Mouse (Mus musculus) forebrain, postnatal 0 days (tissue): ENCODE measurements around the gene Rph3al. TPM values are rescaled to one million over a fixed set of nuclear protein-coding genes. Genes with fewer than 3 reads are reported as not detected.

Experiments used
- ATAC-seq: fragments of 200-750 bp; cut with Nextera tagmentation; 2 replicates; pipeline ENCODE4 v1.8.0; 2017; ENCODE audit warnings: mild to moderate bottlenecking, moderate library complexity
- DNase-seq: peaks from one replicate; pipeline ENCODE4 v3.0.0-alpha.2; 2015
- H3K27ac ChIP-seq: fragments of 300-500 bp; sonication (generic); 2 replicates; pipeline ENCODE4 v1.5.1; 2014; ENCODE audit warnings: low read depth, mild to moderate bottlenecking, antibody characterized with exemption, low read length, moderate library complexity, mixed read lengths
- H3K27me3 ChIP-seq: fragments of 300-500 bp; sonication (generic); 2 replicates; pipeline ENCODE4 v1.6.1; 2014; ENCODE audit warnings: mild to moderate bottlenecking, low read length, mixed read lengths; ENCODE audit not compliant: insufficient read depth
- H3K36me3 ChIP-seq: fragments of 300-500 bp; sonication (generic); 2 replicates; pipeline ENCODE4 v1.6.1; 2014; ENCODE audit warnings: mild to moderate bottlenecking, moderate library complexity; ENCODE audit not compliant: insufficient read depth
- H3K4me1 ChIP-seq: fragments of 300-500 bp; sonication (generic); 2 replicates; pipeline ENCODE4 v1.6.1; 2014; ENCODE audit warnings: antibody characterized with exemption; ENCODE audit not compliant: insufficient read depth
- H3K4me2 ChIP-seq: fragments of 300-500 bp; sonication (generic); 2 replicates; pipeline ENCODE4 v1.6.1; 2014; ENCODE audit warnings: low read depth, mild to moderate bottlenecking, moderate library complexity
- H3K4me3 ChIP-seq: fragments of 300-500 bp; sonication (generic); 2 replicates; pipeline ENCODE4 v1.5.1; 2014; ENCODE audit warnings: low read depth, low read length, mixed read lengths
- H3K9ac ChIP-seq: fragments of 300-500 bp; sonication (generic); 2 replicates; pipeline ENCODE4 v1.6.1; 2014; ENCODE audit warnings: mild to moderate bottlenecking
- H3K9me3 ChIP-seq: fragments of 300-500 bp; sonication (generic); 2 replicates; pipeline ENCODE4 v1.6.1; 2016; ENCODE audit warnings: low read length
- CTCF ChIP-seq: sonication (generic); IDR thresholded peaks from 2 replicates; pipeline ENCODE4 v1.5.1; 2016; ENCODE audit warnings: antibody characterized with exemption, control low read depth, low read depth
- WGBS: fragments of 180-500 bp; shearing (Covaris S2); extraction: QIAGEN DNeasy Blood & Tissue Kit; methylation state at CpG from one replicate; pipeline ENCODE4 v1.1.7; 2014; 5-methylcytosine and 5-hydroxymethylcytosine counted together
- polyA plus RNA-seq: library from polyadenylated mRNA; unstranded; fragments of >200 nt; fragmentation: Nextera tagmentation; extraction: Ambion mirVana; gene quantifications from 2 replicates; pipeline ENCODE4 v1.2.1, GENCODE M21; 2015
- total RNA-seq: library from RNA; depleted of rRNA; stranded (reverse); fragments of >200 nt; gene quantifications from 2 replicates; pipeline ENCODE4 v1.2.3, GENCODE M21; 2014

Gene Rph3al
- total and polyA plus RNA-seq, 2 experiments from 2014 or later: 1.9 to 2.4 TPM

- 10% methylated on average over 28 of the region's 28 CpGs for WGBS
- H3K9me3 ChIP-seq: no peaks in the 10 kb centered on the region
Measured at GRCm38 (mm10) chr11:75965674-75966400, 27.6 kb upstream of the Rph3al start.

GRCm38 (mm10) chr11:75964476-75964730, 26.2 kb upstream of the Rph3al start:
- H3K4me2 ChIP-seq: no peak overlapping the region
- DNase-seq: no peak
- H3K27ac ChIP-seq: no peak overlapping the region
- H3K4me3 ChIP-seq: no peak overlapping the region
- no peak for TF ChIP-seq CTCF
- WGBS: 22% methylated on average over 4 of the region's 4 CpGs
- no peaks in the 10 kb centered on the region for H3K9me3 ChIP-seq
- no peaks in the 10 kb centered on the region for H3K36me3 ChIP-seq
- H3K4me1 ChIP-seq: no peaks in the 10 kb centered on the region; the same call in 1 of the 2 replicates
- no peaks in the 10 kb centered on the region for H3K27me3 ChIP-seq
- H3K9ac ChIP-seq: no peak overlapping the region
- no peak for ATAC-seq

More at GRCm38 (mm10) chr11:75965674-75966400, 27.6 kb upstream of the Rph3al start:
- DNase-seq: no peak
- Histone ChIP-seq H3K4me2 (peak overlapping the region; percentile 94), H3K9ac (peak overlapping the region; percentile 46; the same call in 1 of the 2 replicates), H3K36me3 (no peaks in the 10 kb centered on the region), H3K27me3 (no peaks in the 10 kb centered on the region), H3K27ac (no peak overlapping the region), H3K4me3 (peak overlapping the region; percentile 57), H3K4me1 (no peaks in the 10 kb centered on the region; the same call in 1 of the 2 replicates)
- TF ChIP-seq CTCF: no peak
- ATAC-seq: no peak

GRCm38 (mm10) chr11:75963730-75964475, 25.7 kb upstream of the Rph3al start:
- DNase-seq: peak; percentile 73
- no peak overlapping the region for H3K27ac ChIP-seq
- no peak overlapping the region; the same call in 1 of the 2 replicates for H3K4me2 ChIP-seq
- ATAC-seq: peak; percentile 58; the same call in 1 of the 2 replicates
- no peak overlapping the region for H3K9ac ChIP-seq
- no peak for TF ChIP-seq CTCF
- no peaks in the 10 kb centered on the region for H3K36me3 ChIP-seq
- H3K4me3 ChIP-seq: no peak overlapping the region
- H3K27me3 ChIP-seq: no peaks in the 10 kb centered on the region
- H3K9me3 ChIP-seq: no peaks in the 10 kb centered on the region
- no peaks in the 10 kb centered on the region; the same call in 1 of the 2 replicates for H3K4me1 ChIP-seq
- 17% methylated on average over 11 of the region's 11 CpGs for WGBS

GRCm38 (mm10) chr11:75961782-75962181, 23.6 kb upstream of the Rph3al start:
- H3K36me3 ChIP-seq: no peaks in the 10 kb centered on the region
- DNase-seq (no peak), ATAC-seq (no peak)
- no peak overlapping the region for H3K4me2 ChIP-seq
- H3K27ac ChIP-seq: no peak overlapping the region
- no peaks in the 10 kb centered on the region for H3K9me3 ChIP-seq
- no peak for TF ChIP-seq CTCF
- no peak overlapping the region for H3K4me3 ChIP-seq
- no peaks in the 10 kb centered on the region for H3K4me1 ChIP-seq
- no peaks in the 10 kb centered on the region for H3K27me3 ChIP-seq
- 90% methylated on average over 7 of the region's 7 CpGs for WGBS
- H3K9ac ChIP-seq: no peak overlapping the region

- no peak overlapping the region for H3K9ac ChIP-seq
- H3K27ac ChIP-seq: no peak overlapping the region
- ATAC-seq (no peak), DNase-seq (no peak)
- no peaks in the 10 kb centered on the region for H3K27me3 ChIP-seq
- TF ChIP-seq CTCF: no peak
- no peak overlapping the region for H3K4me2 ChIP-seq
- no peaks in the 10 kb centered on the region for H3K4me1 ChIP-seq
- H3K36me3 ChIP-seq: no peaks in the 10 kb centered on the region
- 94% methylated on average over 17 of the region's 17 CpGs for WGBS
- no peaks in the 10 kb centered on the region for H3K9me3 ChIP-seq
- no peak overlapping the region for H3K4me3 ChIP-seq
Measured at GRCm38 (mm10) chr11:75957124-75957832, 19.0 kb upstream of the Rph3al start.

- no peaks in the 10 kb centered on the region for H3K4me1 ChIP-seq
- no peak for DNase-seq
- H3K36me3 ChIP-seq: no peaks in the 10 kb centered on the region
- no peak overlapping the region for H3K27ac ChIP-seq
- no peak overlapping the region for H3K9ac ChIP-seq
- no peaks in the 10 kb centered on the region for H3K9me3 ChIP-seq
- H3K27me3 ChIP-seq: no peaks in the 10 kb centered on the region
- H3K4me2 ChIP-seq: no peak overlapping the region
- no peak for TF ChIP-seq CTCF
- WGBS: 83% methylated on average over 8 of the region's 8 CpGs
- no peak overlapping the region for H3K4me3 ChIP-seq
- ATAC-seq: no peak
Measured at GRCm38 (mm10) chr11:75956651-75957050, 18.4 kb upstream of the Rph3al start.

- WGBS: 91% methylated on average over 9 of the region's 9 CpGs
- TF ChIP-seq CTCF: no peak
Measured at GRCm38 (mm10) chr11:75954896-75955295, 16.7 kb upstream of the Rph3al start.

More at GRCm38 (mm10) chr11:75954896-75955295, 16.7 kb upstream of the Rph3al start:
- Histone ChIP-seq H3K36me3 (no peaks in the 10 kb centered on the region), H3K4me2 (no peak overlapping the region), H3K9ac (no peak overlapping the region), H3K27ac (no peak overlapping the region), H3K9me3 (no peaks in the 10 kb centered on the region), H3K4me3 (no peak overlapping the region), H3K4me1 (no peaks in the 10 kb centered on the region), H3K27me3 (no peaks in the 10 kb centered on the region)
- DNase-seq: no peak
- ATAC-seq: no peak
